Mouse (Mus musculus): ENCODE data around the gene Ephb1. TPM values are rescaled to one million over a fixed set of nuclear protein-coding genes. Genes with fewer than 3 reads are reported as not detected.

Gene Ephb1
- polyA plus RNA-seq, 1 experiment: 48.1 TPM

GRCm38 (mm10) chr9:102310431-102310830 is 44.1 kb downstream of the Ephb1 start:
- TF ChIP-seq POLR2A (IDR thresholded peaks at IDR 0.05; ENCODE audit: borderline replicate concordance, insufficient read depth, low read length): no peak
- TF ChIP-seq CTCF (IDR thresholded peaks at IDR 0.05; ENCODE audit: borderline replicate concordance, insufficient read depth, low read depth, low read length): no peak
- Histone ChIP-seq H3K27me3 (ENCODE audit: control insufficient read depth, insufficient read depth, low read length) (no peaks in the 10 kb centered on the region), H3K4me3 (replicated peaks; ENCODE audit: insufficient read depth, low read depth, low read length) (no peak overlapping the region), H3K27ac (ENCODE audit: insufficient read depth, low read length) (no peak overlapping the region), H3K4me1 (ENCODE audit: control insufficient read depth, insufficient read depth, low read length) (peaks cover 28% of the 10 kb centered on the region)
- 82% methylated on average over 3 of the region's 3 CpGs for WGBS
- DNase-seq: no peak

- 46% methylated on average over 7 of the region's 7 CpGs for WGBS
- Histone ChIP-seq H3K4me3 (replicated peaks; ENCODE audit: insufficient read depth, low read depth, low read length) (no peak overlapping the region), H3K27ac (ENCODE audit: insufficient read depth, low read length) (no peak overlapping the region), H3K4me1 (ENCODE audit: control insufficient read depth, insufficient read depth, low read length) (peaks cover 24% of the 10 kb centered on the region), H3K27me3 (ENCODE audit: control insufficient read depth, insufficient read depth, low read length) (no peaks in the 10 kb centered on the region)
- no peak for DNase-seq
- TF ChIP-seq CTCF (IDR thresholded peaks at IDR 0.05; ENCODE audit: borderline replicate concordance, insufficient read depth, low read depth, low read length) (no peak), POLR2A (IDR thresholded peaks at IDR 0.05; ENCODE audit: borderline replicate concordance, insufficient read depth, low read length) (no peak)
Measured at GRCm38 (mm10) chr9:102309278-102309677, 45.2 kb downstream of the Ephb1 start.

- TF ChIP-seq CTCF (IDR thresholded peaks at IDR 0.05; ENCODE audit: borderline replicate concordance, insufficient read depth, low read depth, low read length): no peak
- H3K4me3 ChIP-seq (replicated peaks; ENCODE audit: insufficient read depth, low read depth, low read length): no peak overlapping the region
- 73% methylated on average over 4 of the region's 4 CpGs for WGBS
- no peaks in the 10 kb centered on the region for H3K27me3 ChIP-seq (ENCODE audit: control insufficient read depth, insufficient read depth, low read length)
- H3K27ac ChIP-seq (ENCODE audit: insufficient read depth, low read length): no peak overlapping the region
- DNase-seq: no peak
- H3K4me1 ChIP-seq (ENCODE audit: control insufficient read depth, insufficient read depth, low read length): peaks cover 32% of the 10 kb centered on the region
Measured at GRCm38 (mm10) chr9:102307656-102308055, 46.8 kb downstream of the Ephb1 start.

GRCm38 (mm10) chr9:102306645-102307415 is 47.7 kb downstream of the Ephb1 start:
- no peak overlapping the region for H3K4me3 ChIP-seq (replicated peaks; ENCODE audit: insufficient read depth, low read depth, low read length)
- WGBS: 80% methylated on average over 1 of the region's 1 CpGs
- no peak overlapping the region; the same call in 1 of the 2 replicates for H3K27ac ChIP-seq (ENCODE audit: insufficient read depth, low read length)
- peak in 1 of 2 experiments; percentile 39 for DNase-seq
- H3K27me3 ChIP-seq (ENCODE audit: control insufficient read depth, insufficient read depth, low read length): no peaks in the 10 kb centered on the region
- TF ChIP-seq CTCF (IDR thresholded peaks at IDR 0.05; ENCODE audit: borderline replicate concordance, insufficient read depth, low read depth, low read length): no peak
- no peak for TF ChIP-seq POLR2A (IDR thresholded peaks at IDR 0.05; ENCODE audit: borderline replicate concordance, insufficient read depth, low read length)
- peaks cover 38% of the 10 kb centered on the region for H3K4me1 ChIP-seq (ENCODE audit: control insufficient read depth, insufficient read depth, low read length)

- 12% methylated on average over 7 of the region's 7 CpGs for WGBS
- H3K4me3 ChIP-seq (replicated peaks; ENCODE audit: insufficient read depth, low read depth, low read length): no peak overlapping the region
Measured at GRCm38 (mm10) chr9:102305432-102306100, 48.9 kb downstream of the Ephb1 start.

GRCm38 (mm10) chr9:102304796-102305195 is 49.7 kb downstream of the Ephb1 start:
- H3K4me3 ChIP-seq (replicated peaks; ENCODE audit: insufficient read depth, low read depth, low read length): no peak overlapping the region
- no peak overlapping the region for H3K27ac ChIP-seq (ENCODE audit: insufficient read depth, low read length)
- 75% methylated on average over 3 of the region's 3 CpGs for WGBS
- H3K27me3 ChIP-seq (ENCODE audit: control insufficient read depth, insufficient read depth, low read length): no peaks in the 10 kb centered on the region
- DNase-seq: no peak
- TF ChIP-seq CTCF (IDR thresholded peaks at IDR 0.05; ENCODE audit: borderline replicate concordance, insufficient read depth, low read depth, low read length) (no peak), POLR2A (IDR thresholded peaks at IDR 0.05; ENCODE audit: borderline replicate concordance, insufficient read depth, low read length) (no peak)
- H3K4me1 ChIP-seq (ENCODE audit: control insufficient read depth, insufficient read depth, low read length): peaks cover 50% of the 10 kb centered on the region

More at GRCm38 (mm10) chr9:102305432-102306100, 48.9 kb downstream of the Ephb1 start:
- Histone ChIP-seq H3K27ac (ENCODE audit: insufficient read depth, low read length) (peak overlapping the region; percentile 58; the same call in 1 of the 2 replicates), H3K4me1 (ENCODE audit: control insufficient read depth, insufficient read depth, low read length) (peaks cover 44% of the 10 kb centered on the region), H3K27me3 (ENCODE audit: control insufficient read depth, insufficient read depth, low read length) (no peaks in the 10 kb centered on the region)
- TF ChIP-seq POLR2A (IDR thresholded peaks at IDR 0.05; ENCODE audit: borderline replicate concordance, insufficient read depth, low read length): no peak
- TF ChIP-seq CTCF (IDR thresholded peaks at IDR 0.05; ENCODE audit: borderline replicate concordance, insufficient read depth, low read depth, low read length): no peak
- peak; percentile 83 to 89 for DNase-seq

GRCm38 (mm10) chr9:102303882-102304281 is 50.6 kb downstream of the Ephb1 start:
- H3K27ac ChIP-seq (ENCODE audit: insufficient read depth, low read length): no peak overlapping the region
- H3K4me3 ChIP-seq (replicated peaks; ENCODE audit: insufficient read depth, low read depth, low read length): no peak overlapping the region
- WGBS: 80% methylated on average over 13 of the region's 13 CpGs
- DNase-seq: no peak
- TF ChIP-seq CTCF (IDR thresholded peaks at IDR 0.05; ENCODE audit: borderline replicate concordance, insufficient read depth, low read depth, low read length) (no peak), POLR2A (IDR thresholded peaks at IDR 0.05; ENCODE audit: borderline replicate concordance, insufficient read depth, low read length) (no peak)
- H3K4me1 ChIP-seq (ENCODE audit: control insufficient read depth, insufficient read depth, low read length): peaks cover 60% of the 10 kb centered on the region
- no peaks in the 10 kb centered on the region for H3K27me3 ChIP-seq (ENCODE audit: control insufficient read depth, insufficient read depth, low read length)

GRCm38 (mm10) chr9:102300985-102301384 is 53.5 kb downstream of the Ephb1 start:
- peaks cover 65% of the 10 kb centered on the region for H3K4me1 ChIP-seq (ENCODE audit: control insufficient read depth, insufficient read depth, low read length)
- H3K4me3 ChIP-seq (replicated peaks; ENCODE audit: insufficient read depth, low read depth, low read length): no peak overlapping the region
- TF ChIP-seq POLR2A (IDR thresholded peaks at IDR 0.05; ENCODE audit: borderline replicate concordance, insufficient read depth, low read length) (no peak), CTCF (IDR thresholded peaks at IDR 0.05; ENCODE audit: borderline replicate concordance, insufficient read depth, low read depth, low read length) (no peak)
- peak in 1 of 2 experiments; percentile 27 for DNase-seq
- WGBS: 95% methylated on average over 4 of the region's 4 CpGs
- no peaks in the 10 kb centered on the region for H3K27me3 ChIP-seq (ENCODE audit: control insufficient read depth, insufficient read depth, low read length)
- no peak overlapping the region for H3K27ac ChIP-seq (ENCODE audit: insufficient read depth, low read length)

Measured in cerebellum, adult 2 months (tissue).